Mouse (Mus musculus): Measurements from ENCODE around the gene Pomt1. TPM values are rescaled to one million over a fixed set of nuclear protein-coding genes. Genes with fewer than 3 reads are reported as not detected.
A peak's percentile ranks its signal among the peaks of the same experiment; 100 is the strongest.

The Pomt1 gene
- polyA plus RNA-seq, 1 experiment from 2014 or later: 24.4 TPM

DNA sequence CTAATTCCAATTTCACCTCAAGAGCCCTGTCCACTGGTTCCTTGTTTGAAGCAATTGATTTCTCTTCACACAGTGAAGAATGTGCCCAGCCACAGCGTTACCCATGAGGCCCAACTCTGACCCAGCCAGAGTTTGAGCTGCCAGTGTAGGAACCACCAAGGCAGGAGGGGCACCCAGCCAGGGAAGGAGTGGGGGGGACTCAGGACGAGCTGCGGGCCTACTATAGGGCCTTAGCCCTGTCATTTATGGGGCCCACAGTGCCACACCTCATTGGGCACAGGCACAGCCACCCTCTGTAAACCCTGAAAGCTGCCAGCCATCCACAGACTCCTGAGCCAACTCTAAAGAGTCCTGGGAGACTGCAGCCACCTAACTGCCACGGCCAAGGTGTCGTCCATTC, 18.2 kb downstream of the Pomt1 start:
- ATAC-seq (ENCODE audit: low FRiP score, low TSS enrichment): no peak
- WGBS: 84% methylated on average over 5 of the region's 5 CpGs

DNA sequence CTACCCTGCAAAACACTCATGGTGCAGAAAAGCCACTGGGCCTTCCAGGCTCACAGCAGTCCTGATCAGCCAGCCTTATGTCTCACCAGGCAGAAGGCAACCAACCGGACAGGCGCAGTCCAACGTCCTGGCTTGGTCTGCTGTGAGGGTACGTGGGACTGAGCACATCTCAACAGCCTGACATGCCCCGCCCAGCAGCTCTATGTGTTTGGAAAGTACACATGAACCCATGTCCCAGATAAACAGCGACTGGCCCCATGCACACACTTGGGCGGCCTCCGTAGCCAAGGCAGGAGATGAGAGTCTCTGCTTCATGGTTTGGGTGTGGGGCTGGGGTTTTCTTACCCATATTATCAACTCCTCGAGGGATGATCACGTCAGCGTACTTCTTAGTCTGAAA, 19.9 kb downstream of the Pomt1 start:
- Histone ChIP-seq H3K4me1 (ENCODE audit: control insufficient read depth, insufficient read depth, low read length) (peaks cover 7% of the 10 kb centered on the region), H3K9me3 (ENCODE audit: control insufficient read depth, low read length) (no peaks in the 10 kb centered on the region), H3K27ac (ENCODE audit: low read depth, low read length) (no peak overlapping the region), H3K9ac (ENCODE audit: low read depth, low read length) (no peak overlapping the region), H3K36me3 (ENCODE audit: control insufficient read depth, insufficient read depth, low read length) (peaks cover 55% of the 10 kb centered on the region), H3K4me2 (replicated peaks; ENCODE audit: low read depth, low read length) (no peak overlapping the region), H3K27me3 (ENCODE audit: control insufficient read depth, insufficient read depth, low read length) (no peaks in the 10 kb centered on the region), H3K4me3 (ENCODE audit: low read length) (no peak overlapping the region)
- 88% methylated on average over 11 of the region's 11 CpGs for WGBS
- no peak for ATAC-seq (ENCODE audit: low FRiP score, low TSS enrichment)

More for the DNA sequence above, 18.2 kb downstream of the Pomt1 start:
- Histone ChIP-seq H3K36me3 (ENCODE audit: control insufficient read depth, insufficient read depth, low read length) (peaks cover 65% of the 10 kb centered on the region), H3K4me1 (ENCODE audit: control insufficient read depth, insufficient read depth, low read length) (peaks cover 7% of the 10 kb centered on the region), H3K9ac (ENCODE audit: low read depth, low read length) (no peak overlapping the region), H3K9me3 (ENCODE audit: control insufficient read depth, low read length) (no peaks in the 10 kb centered on the region), H3K27me3 (ENCODE audit: control insufficient read depth, insufficient read depth, low read length) (no peaks in the 10 kb centered on the region), H3K27ac (ENCODE audit: low read depth, low read length) (no peak overlapping the region), H3K4me2 (replicated peaks; ENCODE audit: low read depth, low read length) (no peak overlapping the region), H3K4me3 (ENCODE audit: low read length) (no peak overlapping the region)

DNA sequence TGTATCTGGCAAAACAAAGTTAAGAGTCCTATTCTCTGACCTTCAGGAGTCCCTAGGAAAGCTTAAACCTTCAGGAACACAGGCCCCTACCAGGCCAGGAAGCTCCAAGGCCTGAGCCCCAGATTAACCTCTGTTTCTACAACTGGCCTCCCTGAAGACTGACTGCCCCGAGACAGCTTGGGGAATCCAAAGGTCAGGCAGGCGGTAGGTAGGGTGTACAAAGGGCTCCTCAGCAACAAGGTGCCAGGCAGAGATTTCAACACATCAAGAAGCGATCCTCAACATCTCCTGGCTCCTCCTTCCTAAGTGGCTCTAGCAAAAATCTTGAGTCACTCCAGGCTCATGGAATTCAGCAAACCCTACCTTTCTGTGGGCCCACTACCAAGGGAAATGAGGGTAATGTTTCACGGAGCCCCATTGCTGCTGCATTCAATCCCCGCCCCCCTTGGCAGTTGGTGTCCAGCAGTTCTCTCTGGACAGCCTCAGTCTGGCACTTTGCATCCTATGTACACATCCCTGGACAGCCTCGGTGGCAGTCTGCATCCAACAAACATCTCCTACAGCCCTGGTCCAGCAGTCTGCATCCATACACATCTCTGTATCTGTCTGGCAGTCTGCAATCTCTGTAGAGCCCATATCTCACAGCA, 22.6 kb downstream of the Pomt1 start:
- no peaks in the 10 kb centered on the region for H3K27me3 ChIP-seq (ENCODE audit: control insufficient read depth, insufficient read depth, low read length)
- peaks cover 7% of the 10 kb centered on the region for H3K4me1 ChIP-seq (ENCODE audit: control insufficient read depth, insufficient read depth, low read length)
- H3K9ac ChIP-seq (ENCODE audit: low read depth, low read length): peak overlapping the region; percentile 79
- no peak for ATAC-seq (ENCODE audit: low FRiP score, low TSS enrichment)
- peak overlapping the region; percentile 73 for H3K4me3 ChIP-seq (ENCODE audit: low read length)
- 43% methylated on average over 6 of the region's 6 CpGs for WGBS
- H3K27ac ChIP-seq (ENCODE audit: low read depth, low read length): no peak overlapping the region; the same call in none of the 2 replicates
- no peaks in the 10 kb centered on the region for H3K9me3 ChIP-seq (ENCODE audit: control insufficient read depth, low read length)
- peaks cover 30% of the 10 kb centered on the region for H3K36me3 ChIP-seq (ENCODE audit: control insufficient read depth, insufficient read depth, low read length)
- H3K4me2 ChIP-seq (replicated peaks; ENCODE audit: low read depth, low read length): peak overlapping the region; percentile 79

DNA sequence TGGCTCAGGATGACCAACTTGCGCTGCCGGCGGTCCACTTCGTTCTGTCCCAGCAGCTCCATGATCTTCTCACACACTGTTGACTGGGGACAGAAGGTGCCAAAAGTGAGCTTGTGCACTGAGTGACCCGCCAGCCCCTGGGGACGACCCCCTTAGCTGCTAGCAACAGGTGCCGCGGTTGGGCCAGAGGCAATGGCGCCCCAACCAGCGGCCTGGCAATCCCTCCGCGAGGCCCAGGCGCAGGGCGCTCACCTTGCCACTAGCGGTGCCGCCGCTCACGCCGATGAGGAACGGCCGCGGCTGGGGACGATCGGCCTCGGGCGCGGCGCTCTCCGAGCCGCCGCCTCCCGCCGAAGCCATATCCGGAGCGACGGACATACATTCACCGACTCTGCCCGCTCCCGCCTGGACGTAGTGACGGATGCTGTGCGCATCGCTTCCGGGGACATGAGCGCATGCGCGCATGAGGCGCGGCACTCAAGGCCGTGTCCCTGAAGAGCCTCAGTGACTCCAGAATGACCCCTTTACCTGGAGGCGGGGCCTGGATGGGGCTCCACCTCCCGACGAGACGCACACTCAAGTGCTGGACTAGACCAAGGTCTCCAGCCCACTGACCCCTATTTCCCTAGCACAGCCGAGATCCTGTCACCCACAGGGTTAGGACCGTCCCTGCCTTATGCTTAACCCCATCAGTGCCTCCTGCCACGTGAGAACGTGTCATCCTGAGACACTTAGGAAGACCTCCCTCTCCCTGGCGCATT, 23.4 kb downstream of the Pomt1 start, which contains the start of gene Uck1:
Gene Uck1 (minus strand): TSS at position 503 of the 761 bp plus-strand sequence.
- peaks cover 7% of the 10 kb centered on the region for H3K4me1 ChIP-seq (ENCODE audit: control insufficient read depth, insufficient read depth, low read length)
- 2% methylated on average over 59 of the region's 59 CpGs for WGBS
- peak within 1 kb of the TSS; percentile 48 for H3K27ac ChIP-seq (ENCODE audit: low read depth, low read length)
- peak within 1 kb of the TSS; percentile 79 for H3K9ac ChIP-seq (ENCODE audit: low read depth, low read length)
- H3K4me3 ChIP-seq (ENCODE audit: low read length): peak within 1 kb of the TSS; percentile 73
- peaks cover 21% of the 10 kb centered on the region for H3K36me3 ChIP-seq (ENCODE audit: control insufficient read depth, insufficient read depth, low read length)
- no peaks in the 10 kb centered on the region for H3K9me3 ChIP-seq (ENCODE audit: control insufficient read depth, low read length)
- peak; percentile 89 for ATAC-seq (ENCODE audit: low FRiP score, low TSS enrichment)
- no peaks in the 10 kb centered on the region for H3K27me3 ChIP-seq (ENCODE audit: control insufficient read depth, insufficient read depth, low read length)
- H3K4me2 ChIP-seq (replicated peaks; ENCODE audit: low read depth, low read length): peak within 1 kb of the TSS; percentile 79

DNA sequence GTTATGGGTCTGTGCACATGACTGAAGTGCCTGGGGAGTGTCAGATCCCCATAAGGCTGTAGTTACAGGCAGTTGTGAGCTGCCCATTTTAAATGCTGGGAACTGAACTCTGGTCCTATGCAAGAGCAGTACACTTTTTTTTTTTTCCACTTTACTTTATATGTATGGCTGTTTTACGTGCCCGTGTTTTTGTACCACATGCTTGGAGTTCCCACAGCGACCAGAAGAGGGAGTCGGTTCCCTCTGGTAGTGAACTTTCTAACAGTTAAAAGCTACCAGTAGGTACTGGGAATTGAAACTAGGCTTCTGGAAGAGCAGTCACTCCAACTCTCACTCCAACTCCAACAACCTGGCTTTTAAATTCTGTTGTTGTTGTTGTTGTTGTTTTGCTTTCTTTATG, 24.2 kb downstream of the Pomt1 start:
- no peak overlapping the region for H3K9ac ChIP-seq (ENCODE audit: low read depth, low read length)
- no peak overlapping the region for H3K4me2 ChIP-seq (replicated peaks; ENCODE audit: low read depth, low read length)
- H3K4me3 ChIP-seq (ENCODE audit: low read length): peak overlapping the region; percentile 73; the same call in 1 of the 2 replicates
- peaks cover 21% of the 10 kb centered on the region for H3K36me3 ChIP-seq (ENCODE audit: control insufficient read depth, insufficient read depth, low read length)
- no peaks in the 10 kb centered on the region for H3K27me3 ChIP-seq (ENCODE audit: control insufficient read depth, insufficient read depth, low read length)
- no peak for ATAC-seq (ENCODE audit: low FRiP score, low TSS enrichment)
- H3K4me1 ChIP-seq (ENCODE audit: control insufficient read depth, insufficient read depth, low read length): peaks cover 7% of the 10 kb centered on the region
- no peaks in the 10 kb centered on the region for H3K9me3 ChIP-seq (ENCODE audit: control insufficient read depth, low read length)
- no peak overlapping the region for H3K27ac ChIP-seq (ENCODE audit: low read depth, low read length)
- 35% methylated on average over 4 of the region's 4 CpGs for WGBS

DNA sequence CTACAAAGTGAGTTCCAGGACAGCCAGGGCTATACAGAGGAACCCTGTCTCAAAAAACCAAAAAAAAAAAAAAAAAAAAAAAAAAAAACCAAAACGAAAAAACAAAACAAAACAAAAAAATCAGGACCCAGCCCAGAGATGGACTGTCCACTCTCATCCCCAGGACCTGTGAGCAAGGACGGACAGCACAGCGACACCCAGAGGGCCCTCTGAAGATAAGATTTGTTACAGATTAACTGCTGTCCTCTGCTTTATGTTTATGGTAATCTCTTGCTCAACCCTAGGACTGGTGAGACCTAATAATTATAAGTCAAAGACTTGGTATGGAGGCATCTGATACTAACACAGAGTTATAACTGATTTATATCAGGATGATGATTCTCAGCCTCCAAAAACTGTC, 39.4 kb downstream of the Pomt1 start:
- no peak for ATAC-seq (ENCODE audit: low FRiP score, low TSS enrichment)

DNA sequence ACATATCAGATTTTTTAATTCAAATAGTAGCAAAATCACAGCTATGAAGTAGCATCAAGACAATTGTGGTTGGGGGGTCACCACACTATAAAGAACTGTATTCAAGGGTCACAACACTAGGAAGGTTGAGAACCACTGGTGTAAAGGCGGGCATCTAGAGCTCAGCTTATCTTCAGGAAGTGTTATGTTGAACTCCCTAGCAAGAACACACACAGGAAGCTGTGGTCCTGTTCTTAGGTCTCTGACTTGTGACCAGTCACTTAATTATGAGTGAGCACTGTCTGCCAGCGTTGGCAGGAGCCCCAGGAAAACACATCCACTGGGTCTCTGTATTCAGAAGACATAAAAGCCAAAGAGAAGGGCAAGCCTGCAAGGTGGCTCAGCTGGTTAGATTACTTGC, 45.9 kb downstream of the Pomt1 start:
- 85% methylated on average over 2 of the region's 2 CpGs for WGBS
- ATAC-seq (ENCODE audit: low FRiP score, low TSS enrichment): no peak
- Histone ChIP-seq H3K9me3 (ENCODE audit: control insufficient read depth, low read length) (no peaks in the 10 kb centered on the region), H3K4me1 (ENCODE audit: control insufficient read depth, insufficient read depth, low read length) (peaks cover 8% of the 10 kb centered on the region; the same call in 1 of the 2 replicates), H3K36me3 (ENCODE audit: control insufficient read depth, insufficient read depth, low read length) (peaks cover 74% of the 10 kb centered on the region), H3K27ac (ENCODE audit: low read depth, low read length) (no peak overlapping the region), H3K27me3 (ENCODE audit: control insufficient read depth, insufficient read depth, low read length) (no peaks in the 10 kb centered on the region), H3K4me3 (ENCODE audit: low read length) (no peak overlapping the region), H3K4me2 (replicated peaks; ENCODE audit: low read depth, low read length) (no peak overlapping the region), H3K9ac (ENCODE audit: low read depth, low read length) (no peak overlapping the region)

More for the DNA sequence above, 39.4 kb downstream of the Pomt1 start:
- Histone ChIP-seq H3K4me1 (ENCODE audit: control insufficient read depth, insufficient read depth, low read length) (no peaks in the 10 kb centered on the region), H3K4me3 (ENCODE audit: low read length) (no peak overlapping the region), H3K4me2 (replicated peaks; ENCODE audit: low read depth, low read length) (no peak overlapping the region), H3K27ac (ENCODE audit: low read depth, low read length) (no peak overlapping the region), H3K36me3 (ENCODE audit: control insufficient read depth, insufficient read depth, low read length) (peaks cover 36% of the 10 kb centered on the region), H3K27me3 (ENCODE audit: control insufficient read depth, insufficient read depth, low read length) (no peaks in the 10 kb centered on the region), H3K9me3 (ENCODE audit: control insufficient read depth, low read length) (no peaks in the 10 kb centered on the region), H3K9ac (ENCODE audit: low read depth, low read length) (no peak overlapping the region)
- 75% methylated on average over 3 of the region's 3 CpGs for WGBS

DNA sequence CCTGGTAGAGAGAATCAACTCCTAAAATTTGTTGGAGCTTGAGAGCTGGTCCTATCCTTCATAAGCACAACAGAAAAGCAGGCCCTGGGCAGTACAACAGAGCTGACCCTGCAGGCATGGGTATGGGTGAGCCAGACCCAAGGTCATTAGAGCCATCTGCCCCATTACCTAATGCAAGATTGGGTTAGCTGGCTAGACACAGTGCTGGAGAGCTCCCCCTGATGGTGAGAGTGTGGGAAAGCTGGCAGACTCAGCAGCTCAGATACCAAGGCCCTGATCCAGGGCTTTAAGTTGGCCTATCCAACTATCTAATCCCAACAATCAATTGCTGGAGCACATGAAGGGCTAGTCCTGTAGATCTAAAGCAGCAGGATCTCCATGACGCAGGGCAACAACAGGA, 46.3 kb downstream of the Pomt1 start:
- Histone ChIP-seq H3K36me3 (ENCODE audit: control insufficient read depth, insufficient read depth, low read length) (peaks cover 70% of the 10 kb centered on the region), H3K4me2 (replicated peaks; ENCODE audit: low read depth, low read length) (no peak overlapping the region), H3K27ac (ENCODE audit: low read depth, low read length) (no peak overlapping the region), H3K9ac (ENCODE audit: low read depth, low read length) (no peak overlapping the region), H3K4me3 (ENCODE audit: low read length) (no peak overlapping the region), H3K9me3 (ENCODE audit: control insufficient read depth, low read length) (no peaks in the 10 kb centered on the region), H3K27me3 (ENCODE audit: control insufficient read depth, insufficient read depth, low read length) (no peaks in the 10 kb centered on the region), H3K4me1 (ENCODE audit: control insufficient read depth, insufficient read depth, low read length) (peaks cover 8% of the 10 kb centered on the region; the same call in 1 of the 2 replicates)
- WGBS: 92% methylated on average over 1 of the region's 1 CpGs
- ATAC-seq (ENCODE audit: low FRiP score, low TSS enrichment): no peak

DNA sequence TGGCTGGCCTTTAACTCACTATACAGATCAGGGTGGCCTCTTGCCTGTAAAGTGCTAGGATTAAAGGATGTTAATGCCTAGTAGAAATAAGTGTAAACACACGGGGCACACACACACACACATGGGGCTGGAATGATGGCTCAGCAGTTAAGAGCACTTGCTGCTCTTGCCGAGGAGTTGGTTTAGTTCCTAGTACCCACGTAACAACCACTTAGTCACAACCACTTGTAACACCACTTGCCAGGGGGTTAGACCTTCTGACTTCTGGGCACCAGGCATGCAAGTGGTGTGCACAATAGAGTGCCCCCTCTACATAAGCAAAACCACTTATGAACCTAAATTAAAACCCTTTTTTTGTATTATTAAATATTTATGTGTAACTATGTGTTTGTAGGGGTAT, 47.6 kb downstream of the Pomt1 start:
- WGBS: 96% methylated on average over 3 of the region's 3 CpGs

More for the DNA sequence above, 47.6 kb downstream of the Pomt1 start:
- no peak overlapping the region for H3K4me3 ChIP-seq (ENCODE audit: low read length)
- H3K9ac ChIP-seq (ENCODE audit: low read depth, low read length): no peak overlapping the region
- no peaks in the 10 kb centered on the region for H3K27me3 ChIP-seq (ENCODE audit: control insufficient read depth, insufficient read depth, low read length)
- H3K9me3 ChIP-seq (ENCODE audit: control insufficient read depth, low read length): no peaks in the 10 kb centered on the region
- H3K4me1 ChIP-seq (ENCODE audit: control insufficient read depth, insufficient read depth, low read length): peaks cover 11% of the 10 kb centered on the region
- no peak for ATAC-seq (ENCODE audit: low FRiP score, low TSS enrichment)
- H3K4me2 ChIP-seq (replicated peaks; ENCODE audit: low read depth, low read length): no peak overlapping the region
- peaks cover 57% of the 10 kb centered on the region for H3K36me3 ChIP-seq (ENCODE audit: control insufficient read depth, insufficient read depth, low read length)
- H3K27ac ChIP-seq (ENCODE audit: low read depth, low read length): no peak overlapping the region

All from kidney, embryonic 14.5 days (tissue).